ENCODE assay signal across 8 mouse cellular contexts in genomic region chr17:84096345-84097260, GRCm38 (mm10).
DNase-seq lines count a peak whose midpoint lies in the region; ATAC-seq and TF ChIP-seq lines count a peak whose summit lies in the region.

No protein-coding gene starts in this region.

- H3K4me2 ChIP-seq in kidney, postnatal 0 days (ENCODE audit: low read length), result peak overlapping the region; percentile 67
- peak overlapping the region; percentile 60 for H3K4me2 ChIP-seq in neural tube, embryonic 12.5 days (replicated peaks)

- TF ChIP-seq POLR2A in liver, adult 2 months (IDR thresholded peaks at IDR 0.05; ENCODE audit: extremely low read depth, insufficient read depth, low read length), result no peak

- peak overlapping the region; percentile 22 for H3K4me3 ChIP-seq in kidney, postnatal 0 days (replicated peaks; ENCODE audit: low read depth, low read length)
- peak overlapping the region; percentile 36; the same call in 1 of the 2 replicates for H3K4me3 ChIP-seq in liver, adult 2 months (ENCODE audit: insufficient read depth, low read depth, low read length)
- peak overlapping the region; percentile 24 for H3K4me3 ChIP-seq in neural tube, embryonic 12.5 days

- peak; percentile 49 for DNase-seq in gastrocnemius, postnatal 10 days
- DNase-seq in gastrocnemius, adult 8-10 months (ENCODE audit: low spot score in 2 of 2), result no peak
- peak; percentile 18 to 28 for DNase-seq in cerebellum, postnatal 36 days
- peak; percentile 46 for DNase-seq in gastrocnemius, postnatal 25 days
- peak; percentile 82 for DNase-seq in kidney, postnatal 0 days (ENCODE audit: low spot score)
- no peak for DNase-seq in liver, adult 2 months (ENCODE audit: extremely low read depth, low read depth, low spot score)
- DNase-seq in T-cell, adult 2 months (ENCODE audit: low spot score), result no peak

- WGBS in kidney, postnatal 0 days, result 8% methylated on average over 59 of the region's 59 CpGs
- WGBS in liver, adult 2 months, result 13% methylated on average over 59 of the region's 59 CpGs
- WGBS in neural tube, embryonic 12.5 days, result 2% methylated on average over 59 of the region's 59 CpGs

- H3K9ac ChIP-seq in kidney, postnatal 0 days (ENCODE audit: low read depth, low read length), result peak overlapping the region; percentile 52
- peak overlapping the region; percentile 68 for H3K9ac ChIP-seq in liver, adult 2 months (ENCODE audit: low read depth, low read length)
- H3K9ac ChIP-seq in neural tube, embryonic 12.5 days, result peak overlapping the region; percentile 54

- TF ChIP-seq CTCF in kidney, postnatal 0 days (IDR thresholded peaks at IDR 0.05; ENCODE audit: low read depth), result no peak
- TF ChIP-seq CTCF in liver, adult 2 months (IDR thresholded peaks at IDR 0.05; ENCODE audit: low read depth, low read length), result no peak

- H3K36me3 ChIP-seq in kidney, postnatal 0 days (ENCODE audit: insufficient read depth, low read length), result no peaks in the 10 kb centered on the region
- no peaks in the 10 kb centered on the region for H3K36me3 ChIP-seq in liver, adult 2 months (ENCODE audit: control insufficient read depth, insufficient read depth, low read length)
- H3K36me3 ChIP-seq in neural tube, embryonic 12.5 days, result no peaks in the 10 kb centered on the region

- H3K27me3 ChIP-seq in kidney, postnatal 0 days (ENCODE audit: insufficient read depth, low read length), result no peaks in the 10 kb centered on the region
- H3K27me3 ChIP-seq in liver, adult 2 months (ENCODE audit: control insufficient read depth, insufficient read depth, low read length), result no peaks in the 10 kb centered on the region
- no peaks in the 10 kb centered on the region for H3K27me3 ChIP-seq in neural tube, embryonic 12.5 days (replicated peaks)

- H3K79me2 ChIP-seq in liver, adult 2 months (ENCODE audit: control insufficient read depth, insufficient read depth, low read length), result no peaks in the 10 kb centered on the region

- H3K9me3 ChIP-seq in kidney, postnatal 0 days (replicated peaks; ENCODE audit: low read length), result no peaks in the 10 kb centered on the region
- H3K9me3 ChIP-seq in neural tube, embryonic 12.5 days, result no peaks in the 10 kb centered on the region

- peaks cover 17% of the 10 kb centered on the region; the same call in 1 of the 2 replicates for H3K4me1 ChIP-seq in kidney, postnatal 0 days (replicated peaks; ENCODE audit: insufficient read depth, low read length)
- 0 out of 2 replicates have a peak, but pooled peaks cover 2% of the 10 kb centered on the region for H3K4me1 ChIP-seq in liver, adult 2 months (ENCODE audit: control insufficient read depth, insufficient read depth, low read length)
- peaks cover 31% of the 10 kb centered on the region for H3K4me1 ChIP-seq in neural tube, embryonic 12.5 days

- peak overlapping the region; percentile 19 for H3K27ac ChIP-seq in kidney, postnatal 0 days
- no peak overlapping the region for H3K27ac ChIP-seq in liver, adult 2 months (replicated peaks; ENCODE audit: insufficient read depth, low read depth, low read length)
- H3K27ac ChIP-seq in neural tube, embryonic 12.5 days, result peak overlapping the region; percentile 62

- peak; percentile 37 for ATAC-seq in kidney, postnatal 0 days (replicated peaks; ENCODE audit: low FRiP score, low read depth)
- peak; percentile 92 for ATAC-seq in neural tube, embryonic 12.5 days (ENCODE audit: low FRiP score, low read depth)

Comparison
In these comparisons a context has a peak if more than half of its experiments do, and no peak if none do; other contexts are left out.
1. DNase-seq: peak in gastrocnemius, postnatal 10 days (single experiment), cerebellum, postnatal 36 days (2 of 2), gastrocnemius, postnatal 25 days (single experiment) and kidney, postnatal 0 days (single experiment); none in gastrocnemius, adult 8-10 months (0 of 2), liver, adult 2 months (single experiment) and T-cell, adult 2 months (single experiment).
2. Peak in every context shown above with its lines, with median percentiles within 50 percentile points of each other: H3K4me3 ChIP-seq and H3K9ac ChIP-seq.